Mouse (Mus musculus) kidney, postnatal 10 days (tissue): ENCODE data around the gene Wbp2.

Experiments used
- DNase-seq: peaks from one replicate; pipeline ENCODE4 v3.0.0; 2021; ENCODE audit warnings: mixed read lengths

Gene Wbp2

DNA sequence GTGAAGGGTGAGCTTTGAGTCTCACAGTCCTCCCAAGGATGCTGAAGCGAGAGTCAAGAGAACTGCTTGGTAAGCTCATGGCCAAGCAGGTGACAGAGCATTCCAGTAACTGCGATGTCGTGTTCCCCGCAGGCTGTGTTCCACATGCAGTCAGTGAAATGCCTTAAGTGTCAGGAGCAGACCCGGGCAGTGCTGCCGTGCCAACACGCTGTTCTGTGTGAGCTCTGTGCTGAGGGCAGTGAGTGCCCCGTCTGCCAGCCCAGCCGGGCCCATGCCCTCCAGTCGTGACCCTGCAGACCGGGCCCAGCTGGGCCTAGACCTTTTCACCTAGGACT, 27.1 kb downstream of the Wbp2 start:
- no peak for DNase-seq

- no peak for DNase-seq
Observed at GRCm38 (mm10) chr11:116058868-116059690, 27.7 kb downstream of the Wbp2 start.

- no peak for DNase-seq
Observed at GRCm38 (mm10) chr11:116058022-116058614, 28.7 kb downstream of the Wbp2 start.

DNA sequence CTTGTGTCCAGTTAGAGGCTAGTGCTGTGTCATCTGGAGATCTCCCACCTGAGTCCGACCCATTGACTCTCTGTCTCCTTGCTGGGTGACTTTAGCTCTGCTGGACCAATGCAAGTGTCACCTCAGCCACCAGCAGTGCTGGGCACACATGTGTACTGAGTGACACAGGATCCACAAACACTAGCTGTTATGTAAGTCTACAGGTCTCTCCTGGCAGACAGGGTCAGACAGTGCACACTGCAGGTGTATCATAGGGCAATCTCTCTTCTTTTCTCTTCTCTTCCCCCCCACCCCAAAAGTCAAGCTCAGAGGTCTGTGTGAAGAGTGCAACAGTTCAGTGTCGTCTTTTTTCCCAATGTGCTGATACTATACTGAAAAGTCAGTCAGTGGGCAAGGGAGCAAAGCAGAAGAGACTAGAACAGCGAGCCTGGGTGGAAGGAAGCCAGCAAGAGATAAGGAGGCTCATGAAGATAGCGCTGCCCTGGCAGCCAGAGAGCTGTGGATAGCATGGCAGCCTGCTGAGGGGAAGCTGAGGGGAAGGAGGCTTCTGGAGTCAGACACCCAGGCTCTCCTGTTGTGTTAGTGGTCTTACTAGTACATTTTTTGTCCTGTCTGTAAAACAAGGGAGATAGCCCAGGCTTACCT, 29.4 kb downstream of the Wbp2 start:
- DNase-seq: no peak

GRCm38 (mm10) chr11:116055873-116056272, 30.9 kb downstream of the Wbp2 start:
- no peak for DNase-seq

GRCm38 (mm10) chr11:116053510-116054229, 33.1 kb downstream of the Wbp2 start:
- no peak for DNase-seq

GRCm38 (mm10) chr11:116050196-116050595, 36.6 kb downstream of the Wbp2 start:
- DNase-seq: no peak

DNA sequence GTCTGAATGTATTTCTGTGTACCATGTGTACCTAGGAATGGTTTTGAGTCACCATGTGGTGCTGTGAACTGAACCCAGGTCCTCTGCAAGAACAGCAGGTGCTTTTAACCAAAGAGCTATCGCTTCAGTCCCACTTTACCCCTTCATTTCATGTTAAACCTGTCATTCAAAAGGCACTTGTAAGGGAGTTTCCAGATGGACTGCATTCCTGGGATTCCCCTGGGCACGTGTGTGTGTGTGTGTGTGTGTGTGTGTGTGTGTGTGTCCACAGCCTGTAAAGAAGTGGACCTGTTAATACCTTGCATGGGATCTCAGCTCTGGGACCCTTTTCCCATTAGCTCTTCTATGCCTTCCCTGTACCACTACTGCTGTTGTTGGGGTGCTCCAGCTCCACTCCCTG, 37.2 kb downstream of the Wbp2 start:
- no peak for DNase-seq

DNA sequence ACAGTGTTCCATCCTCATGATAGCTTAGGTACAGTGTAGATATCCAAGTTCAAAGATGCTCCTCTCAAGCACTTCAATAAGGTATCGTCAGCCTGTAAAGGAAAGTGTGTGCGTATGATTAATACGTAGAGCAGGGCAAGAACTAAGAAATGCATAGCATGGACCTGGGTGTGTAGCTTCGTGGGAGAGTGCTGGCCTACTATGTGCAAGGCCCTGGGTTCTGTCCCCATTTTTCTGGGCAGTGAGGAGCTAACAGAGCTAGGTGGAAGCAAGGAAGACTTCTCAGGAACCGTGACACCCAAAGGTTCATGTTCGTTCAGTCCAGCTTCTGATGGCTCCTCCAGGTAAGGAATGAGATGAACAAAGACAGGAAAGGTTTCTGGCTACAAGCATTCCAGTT, 41.6 kb downstream of the Wbp2 start:
- no peak for DNase-seq

- no peak for DNase-seq
Observed at GRCm38 (mm10) chr11:116043286-116043685, 43.5 kb downstream of the Wbp2 start.

DNA sequence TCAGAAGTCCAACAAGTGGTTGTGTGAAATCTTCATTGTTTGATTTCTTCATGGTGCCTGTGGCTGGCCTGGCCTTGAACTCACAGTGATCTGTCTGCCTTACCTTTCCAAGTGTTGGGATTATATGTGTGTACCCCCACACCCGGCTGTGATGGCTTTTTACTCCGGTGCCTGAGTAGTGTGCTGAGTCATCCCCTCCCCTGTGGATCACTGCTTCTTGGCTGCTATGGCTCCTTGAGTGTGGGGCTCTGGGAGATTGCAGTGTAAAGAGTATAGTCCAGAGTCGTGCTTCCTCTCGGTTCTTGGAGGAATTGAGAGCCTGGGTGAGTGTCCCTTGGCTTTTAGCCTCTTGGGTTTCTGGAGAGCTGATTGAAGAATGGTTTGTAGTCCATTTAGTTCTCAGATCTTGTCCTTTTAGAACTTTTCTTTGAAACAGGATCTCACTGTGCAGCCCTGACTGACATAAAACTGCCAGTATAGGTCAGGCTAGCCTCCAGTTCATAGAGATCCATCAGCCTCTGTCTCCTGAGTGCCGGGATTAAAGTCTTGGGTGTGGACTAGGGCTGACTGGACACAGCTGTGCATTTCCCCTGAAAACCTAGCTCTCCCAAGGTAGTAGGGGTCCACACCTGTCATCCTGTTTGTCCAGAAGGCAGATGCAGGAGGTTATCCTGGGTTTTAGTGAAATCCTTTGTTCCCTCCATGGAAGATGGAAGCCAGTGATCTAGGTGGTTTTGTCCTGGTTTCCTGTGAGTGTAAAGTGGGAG, 44.2 kb downstream of the Wbp2 start:
- no peak for DNase-seq

DNA sequence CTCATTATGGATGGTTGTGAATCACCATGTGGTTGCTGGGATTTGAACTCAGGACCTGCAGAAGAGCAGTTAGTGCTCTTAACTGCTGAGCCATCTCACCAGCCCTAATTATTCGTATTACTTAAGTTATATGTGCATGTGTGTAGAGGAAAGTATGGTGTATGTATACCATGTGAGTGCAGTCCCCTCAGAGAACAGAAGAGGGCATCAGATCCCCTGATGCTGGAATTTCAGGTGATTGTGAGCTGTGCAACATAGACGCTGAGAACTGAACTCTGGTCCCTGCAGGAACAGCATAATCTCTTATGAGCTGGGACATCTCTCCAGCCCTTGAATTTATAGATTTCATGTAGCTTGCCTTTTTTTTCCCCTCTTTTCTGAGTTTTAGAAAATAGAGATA, 45.0 kb downstream of the Wbp2 start:
- DNase-seq: no peak

GRCm38 (mm10) chr11:116040593-116040992, 46.2 kb downstream of the Wbp2 start:
- DNase-seq: no peak

DNA sequence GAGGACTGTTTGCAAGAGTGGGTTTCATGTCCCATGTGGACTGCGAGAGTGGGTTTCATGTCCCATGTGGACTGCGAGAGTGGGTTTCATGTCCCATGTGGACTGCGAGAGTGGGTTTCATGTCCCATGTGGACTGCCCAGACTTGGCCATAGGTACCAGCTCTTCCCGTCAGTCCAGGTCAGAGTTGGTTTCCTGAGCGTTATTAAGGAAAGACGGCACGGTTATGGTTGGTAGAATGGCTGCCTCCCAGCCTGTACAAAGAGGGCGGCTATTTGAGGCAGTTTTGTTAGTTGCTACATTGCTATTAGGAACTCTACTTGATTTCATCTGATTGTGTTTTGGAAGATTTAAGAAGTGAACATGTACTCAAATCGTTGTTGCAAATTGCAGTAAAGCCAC, 49.0 kb downstream of the Wbp2 start:
- no peak for DNase-seq

DNA sequence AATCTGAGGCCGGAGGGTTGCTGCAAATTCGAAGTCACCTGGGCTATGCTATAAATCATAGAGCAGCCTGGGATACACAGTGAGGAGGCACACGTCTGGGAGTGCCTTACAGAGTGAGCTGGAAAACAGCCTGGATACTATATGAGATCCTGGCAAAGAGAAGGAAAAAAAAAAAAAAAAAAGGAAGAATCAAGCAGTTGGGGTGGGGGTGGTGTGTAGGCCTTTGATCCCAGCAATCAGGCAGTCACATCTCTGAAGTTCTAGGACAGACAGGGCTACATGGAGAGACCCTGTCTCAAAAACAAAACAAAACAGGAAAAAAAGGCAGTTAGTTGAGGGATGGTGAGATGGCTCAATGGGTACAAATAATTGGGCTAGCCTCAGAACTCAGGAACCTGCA, 50.1 kb downstream of the Wbp2 start:
- DNase-seq: no peak

DNA sequence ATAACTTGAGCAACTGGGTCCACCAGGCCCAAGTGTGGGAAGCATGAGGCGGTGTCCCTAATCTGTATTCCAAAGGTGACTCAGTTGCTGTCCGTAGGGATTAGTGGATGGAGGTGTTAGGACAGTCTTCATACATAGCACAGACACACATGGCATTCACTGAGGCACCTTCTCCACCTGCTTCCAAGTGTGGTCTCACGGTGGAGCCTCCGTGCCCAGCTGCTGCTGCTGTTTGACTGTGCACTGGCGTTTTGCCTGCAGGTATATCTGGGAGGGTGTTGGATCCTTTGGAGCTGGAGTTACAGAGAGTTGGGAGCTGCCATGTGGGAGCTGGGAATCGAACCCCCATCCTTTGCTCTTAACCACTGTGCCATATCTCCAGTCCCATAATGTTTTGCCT, 52.2 kb downstream of the Wbp2 start:
- no peak for DNase-seq

GRCm38 (mm10) chr11:116030898-116031845, 55.6 kb downstream of the Wbp2 start:
- peak; percentile 50 for DNase-seq

GRCm38 (mm10) chr11:116030088-116030897, 56.5 kb downstream of the Wbp2 start, which contains the start of gene Unk:
Gene Unk (plus strand): TSS chr11:116030322.
- DNase-seq: peak; percentile 98

DNA sequence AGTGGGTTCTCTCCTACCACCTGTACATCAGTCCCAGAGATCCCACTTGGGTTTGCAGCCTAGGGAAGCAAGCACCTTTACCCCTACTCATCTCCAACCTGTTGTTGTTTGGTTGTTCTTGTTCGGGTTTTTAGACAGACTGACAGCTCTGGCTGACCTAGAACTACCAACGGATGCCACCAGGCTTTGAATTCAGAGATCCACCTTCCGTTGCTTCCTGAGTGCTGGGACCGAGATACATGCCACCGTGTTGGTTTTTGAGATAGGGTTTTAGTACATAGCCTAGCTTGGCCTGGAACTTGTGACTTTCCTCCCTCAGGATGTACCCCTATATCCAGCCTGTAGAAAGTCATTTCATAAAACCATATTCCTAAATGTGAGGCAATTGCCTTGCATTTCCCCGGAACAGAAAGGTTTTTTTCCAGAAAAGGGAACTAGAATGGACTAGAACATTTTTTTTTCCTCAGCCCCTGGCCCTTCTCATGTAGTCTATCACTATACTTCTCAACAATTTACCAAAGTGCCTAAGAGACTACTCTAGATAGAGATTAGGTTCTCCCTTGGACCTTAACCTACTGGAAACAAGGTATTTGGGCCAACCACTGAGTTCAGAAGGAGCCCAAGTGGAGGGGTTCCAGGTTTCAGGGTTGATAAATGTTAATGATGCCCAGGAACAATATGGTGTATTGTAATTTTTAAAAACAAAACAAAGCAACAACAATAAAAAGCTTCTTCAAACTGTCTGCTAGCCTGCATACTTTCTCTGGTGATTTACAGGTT, 57.5 kb downstream of the Wbp2 start:
- DNase-seq: no peak
